Mouse (Mus musculus) bone marrow, adult 2 months (tissue): Measurements from ENCODE around the gene Slc38a3. TPM values are rescaled to one million over a fixed set of nuclear protein-coding genes. Genes with fewer than 3 reads are reported as not detected.

Source experiments
- H3K27ac ChIP-seq: fragments of 200-500 bp; 2 replicates; pipeline ENCODE4 v1.5.1; 2012; ENCODE audit warnings: low read depth, mild to moderate bottlenecking, control low read depth, inconsistent platforms, low read length; ENCODE audit not compliant: control insufficient read depth, poor library complexity, insufficient read depth
- H3K4me1 ChIP-seq: fragments of 200-500 bp; 2 replicates; pipeline ENCODE4 v1.6.1; 2011; ENCODE audit warnings: low read length; ENCODE audit not compliant: control insufficient read depth, insufficient read depth
- H3K4me3 ChIP-seq: fragments of 200-500 bp; replicated peaks from 2 replicates; pipeline ENCODE3; 2011; ENCODE audit warnings: mild to moderate bottlenecking, low read depth, low read length, control low read depth; ENCODE audit not compliant: control insufficient read depth
- CTCF ChIP-seq: fragments of 200-500 bp; IDR thresholded peaks from 2 replicates; pipeline ENCODE4 v1.5.1; 2011; ENCODE audit warnings: low read length, control low read depth; ENCODE audit not compliant: control insufficient read depth, insufficient read depth
- POLR2A ChIP-seq: fragments of 200-500 bp; IDR thresholded peaks from 2 replicates; pipeline ENCODE4 v1.6.1; 2011; ENCODE audit warnings: low read depth, mild to moderate bottlenecking, control low read depth, low read length, borderline replicate concordance; ENCODE audit not compliant: control insufficient read depth
- WGBS: fragments of 180-500 bp; shearing (Covaris S2); methylation state at CpG from one replicate; pipeline ENCODE4 v1.1.7; 2018; 5-methylcytosine and 5-hydroxymethylcytosine counted together
- polyA plus RNA-seq: library from polyadenylated mRNA; stranded (reverse); fragments of >200 nt; gene quantifications from 2 replicates; pipeline ENCODE4 v1.2.4, GENCODE M21; 2011; ENCODE audit warnings: low replicate concordance; ENCODE audit not compliant: missing spikeins, insufficient read depth, insufficient read length

Slc38a3 gene
- 1.8 and 4.7 TPM in 2 replicates for polyA plus RNA-seq

- no peak within 1 kb of the TSS for H3K4me3 ChIP-seq
- no peak within 1 kb of the TSS for H3K27ac ChIP-seq
- WGBS, result 80% methylated on average over 9 of the region's 9 CpGs
- no peaks in the 10 kb centered on the region for H3K4me1 ChIP-seq
- no peak for TF ChIP-seq POLR2A
- no peak for TF ChIP-seq CTCF
Measured at GRCm38 (mm10) chr9:107669480-107669945, at the start of gene Slc38a3. Gene Slc38a3, minus strand, starts transcription at chr9:107669530.

GRCm38 (mm10) chr9:107716951-107717350 lies 47.6 kb upstream of the Slc38a3 start:
- Histone ChIP-seq H3K27ac (no peak overlapping the region), H3K4me3 (no peak overlapping the region), H3K4me1 (no peaks in the 10 kb centered on the region)
- WGBS, result 88% methylated on average over 6 of the region's 6 CpGs
- TF ChIP-seq POLR2A (no peak), CTCF (no peak)

GRCm38 (mm10) chr9:107715632-107716031 lies 46.3 kb upstream of the Slc38a3 start:
- 64% methylated on average over 2 of the region's 2 CpGs for WGBS
- no peak overlapping the region for H3K4me3 ChIP-seq
- no peaks in the 10 kb centered on the region for H3K4me1 ChIP-seq
- no peak overlapping the region for H3K27ac ChIP-seq
- TF ChIP-seq CTCF (no peak), POLR2A (no peak)

DNA sequence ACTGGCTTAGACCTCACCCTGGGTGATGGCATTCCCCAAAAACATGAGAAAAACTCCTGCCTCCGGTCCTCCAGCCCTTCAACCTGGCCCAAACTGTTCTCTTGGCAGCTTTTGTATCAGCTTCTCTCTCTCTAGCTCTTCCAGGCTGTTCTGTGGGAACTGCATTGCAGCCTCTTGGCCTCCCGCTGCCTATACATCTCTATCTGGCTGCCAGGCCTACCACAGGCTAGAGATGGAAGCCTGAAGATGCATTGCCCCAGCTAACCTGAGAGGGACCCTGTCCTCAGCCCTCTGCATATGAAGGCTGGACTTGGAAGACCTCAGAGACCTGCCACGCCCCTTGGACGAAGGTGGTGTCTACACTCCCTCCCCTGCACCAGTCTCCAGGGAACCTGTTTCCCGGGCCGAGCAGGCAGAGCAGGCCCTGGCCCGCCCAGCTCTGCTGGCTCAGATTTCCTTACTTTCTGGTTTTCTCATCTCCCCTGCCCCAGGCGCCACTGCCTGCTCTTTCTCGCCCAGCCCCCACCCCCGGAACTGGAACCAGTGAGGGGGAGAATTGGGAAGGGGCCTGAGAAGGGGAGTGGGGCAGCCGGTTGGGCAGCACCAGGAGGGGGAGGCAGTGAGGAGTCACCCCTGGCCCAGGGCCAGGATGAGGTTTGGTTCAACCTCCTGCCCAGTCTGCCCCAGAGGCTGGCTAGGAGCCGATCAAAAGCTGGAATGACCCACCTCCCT lies 45.1 kb upstream of the Slc38a3 start:
- no peak for TF ChIP-seq POLR2A
- no peak for TF ChIP-seq CTCF
- Histone ChIP-seq H3K4me1 (no peaks in the 10 kb centered on the region), H3K4me3 (no peak overlapping the region), H3K27ac (no peak overlapping the region)
- 36% methylated on average over 12 of the region's 12 CpGs for WGBS

- 3% methylated on average over 83 of the region's 86 CpGs for WGBS
- Histone ChIP-seq H3K27ac (no peak within 1 kb of the TSS; the same call in 1 of the 2 replicates), H3K4me1 (no peaks in the 10 kb centered on the region; the same call in 1 of the 2 replicates), H3K4me3 (peak within 1 kb of the TSS; percentile 39)
- peak; percentile 31; the same call in 1 of the 2 replicates for TF ChIP-seq POLR2A
- peak; percentile 17; the same call in 1 of the 2 replicates for TF ChIP-seq CTCF
Measured at GRCm38 (mm10) chr9:107709697-107710483, 40.6 kb upstream of the Slc38a3 start, which contains the start of gene Sema3f. Gene Sema3f, minus strand, starts transcription at chr9:107710475.

- Histone ChIP-seq H3K4me1 (no peaks in the 10 kb centered on the region; the same call in 1 of the 2 replicates), H3K27ac (no peak overlapping the region; the same call in 1 of the 2 replicates), H3K4me3 (no peak overlapping the region)
- 2% methylated on average over 55 of the region's 55 CpGs for WGBS
- TF ChIP-seq POLR2A, result no peak
- no peak for TF ChIP-seq CTCF
Measured at GRCm38 (mm10) chr9:107709096-107709696, 39.9 kb upstream of the Slc38a3 start.

- Histone ChIP-seq H3K27ac (no peak overlapping the region), H3K4me3 (no peak overlapping the region), H3K4me1 (no peaks in the 10 kb centered on the region; the same call in 1 of the 2 replicates)
- 11% methylated on average over 21 of the region's 21 CpGs for WGBS
- no peak for TF ChIP-seq POLR2A
Measured at GRCm38 (mm10) chr9:107708439-107709095, 39.2 kb upstream of the Slc38a3 start.
